Mouse (Mus musculus) embryo, embryonic 10.5 days (tissue): ENCODE results near the gene Gm49393.

Source experiments
- DNase-seq: peaks from one replicate; pipeline ENCODE4 v3.0.0-alpha.2; 2015; ENCODE audit warnings: low spot score

Gene Gm49393

GRCm38 (mm10) chr13:60809690-60810089 is 125.7 kb downstream of the Gm49393 start:
- no peak for DNase-seq
